Mouse (Mus musculus): ENCODE data around the gene Pip5k1c. TPM values are rescaled to one million over a fixed set of nuclear protein-coding genes. Genes with fewer than 3 reads are reported as not detected.

The Pip5k1c gene
- polyA plus RNA-seq, 1 experiment from 2014 or later = 41.1 TPM

- Histone ChIP-seq H3K27me3 (replicated peaks) (peaks cover 13% of the 10 kb centered on the region), H3K27ac (ENCODE audit: poor library complexity, severe bottlenecking) (no peak overlapping the region), H3K9ac (peak overlapping the region; percentile 89; the same call in 1 of the 2 replicates), H3K36me3 (no peaks in the 10 kb centered on the region), H3K4me1 (replicated peaks) (peaks cover 69% of the 10 kb centered on the region), H3K4me3 (no peak overlapping the region), H3K4me2 (0 out of 2 replicates have a peak overlapping the region, but pooled peaks have one; percentile 87), H3K9me3 (replicated peaks) (no peaks in the 10 kb centered on the region)
- WGBS = 89% methylated on average over 6 of the region's 6 CpGs
- no peak for ATAC-seq (ENCODE audit: insufficient number of reproducible peaks, low FRiP score)
These were observed 2.4 kb downstream of the Pip5k1c start for GRCm38 (mm10) chr10:81295185-81295584.

GRCm38 (mm10) chr10:81297246-81297645 is 4.5 kb downstream of the Pip5k1c start:
- peak overlapping the region; percentile 49 for H3K9ac ChIP-seq
- H3K4me1 ChIP-seq (replicated peaks) = peaks cover 77% of the 10 kb centered on the region
- peak overlapping the region; percentile 11; the same call in 1 of the 2 replicates for H3K4me2 ChIP-seq
- H3K27me3 ChIP-seq (replicated peaks) = no peaks in the 10 kb centered on the region
- H3K36me3 ChIP-seq = no peaks in the 10 kb centered on the region
- H3K9me3 ChIP-seq (replicated peaks) = no peaks in the 10 kb centered on the region
- WGBS = 77% methylated on average over 6 of the region's 6 CpGs
- peak overlapping the region; percentile 70 for H3K27ac ChIP-seq (ENCODE audit: poor library complexity, severe bottlenecking)
- no peak for ATAC-seq (ENCODE audit: insufficient number of reproducible peaks, low FRiP score)
- H3K4me3 ChIP-seq = no peak overlapping the region

GRCm38 (mm10) chr10:81297845-81298244 is 5.1 kb downstream of the Pip5k1c start:
- ATAC-seq (ENCODE audit: insufficient number of reproducible peaks, low FRiP score) = peak; percentile 37; the same call in 1 of the 2 replicates
- Histone ChIP-seq H3K4me2 (peak overlapping the region; percentile 11; the same call in 1 of the 2 replicates), H3K4me1 (replicated peaks) (peaks cover 83% of the 10 kb centered on the region), H3K4me3 (no peak overlapping the region), H3K9ac (peak overlapping the region; percentile 49), H3K36me3 (no peaks in the 10 kb centered on the region), H3K27ac (ENCODE audit: poor library complexity, severe bottlenecking) (peak overlapping the region; percentile 70), H3K27me3 (replicated peaks) (no peaks in the 10 kb centered on the region), H3K9me3 (replicated peaks) (no peaks in the 10 kb centered on the region)
- 34% methylated on average over 10 of the region's 10 CpGs for WGBS

- H3K27ac ChIP-seq (ENCODE audit: poor library complexity, severe bottlenecking) = 0 out of 2 replicates have a peak overlapping the region, but pooled peaks have one; percentile 70
- H3K27me3 ChIP-seq (replicated peaks) = no peaks in the 10 kb centered on the region
- H3K9me3 ChIP-seq (replicated peaks) = no peaks in the 10 kb centered on the region
- peaks cover 88% of the 10 kb centered on the region for H3K4me1 ChIP-seq (replicated peaks)
- no peak for ATAC-seq (ENCODE audit: insufficient number of reproducible peaks, low FRiP score)
- no peak overlapping the region for H3K4me3 ChIP-seq
- no peak overlapping the region for H3K4me2 ChIP-seq
- H3K9ac ChIP-seq = no peak overlapping the region
- no peaks in the 10 kb centered on the region for H3K36me3 ChIP-seq
- 89% methylated on average over 17 of the region's 17 CpGs for WGBS
These were observed 5.8 kb downstream of the Pip5k1c start for GRCm38 (mm10) chr10:81298369-81299100.

GRCm38 (mm10) chr10:81299585-81300351 is 7.0 kb downstream of the Pip5k1c start:
- Histone ChIP-seq H3K9ac (peak overlapping the region; percentile 43), H3K4me3 (no peak overlapping the region), H3K27ac (ENCODE audit: poor library complexity, severe bottlenecking) (peak overlapping the region; percentile 44; the same call in 1 of the 2 replicates), H3K36me3 (no peaks in the 10 kb centered on the region), H3K27me3 (replicated peaks) (no peaks in the 10 kb centered on the region), H3K9me3 (replicated peaks) (no peaks in the 10 kb centered on the region), H3K4me2 (no peak overlapping the region), H3K4me1 (replicated peaks) (peaks cover 86% of the 10 kb centered on the region)
- 79% methylated on average over 14 of the region's 14 CpGs for WGBS
- no peak for ATAC-seq (ENCODE audit: insufficient number of reproducible peaks, low FRiP score)

GRCm38 (mm10) chr10:81300352-81300907 is 7.7 kb downstream of the Pip5k1c start:
- WGBS = 77% methylated on average over 9 of the region's 9 CpGs
- peak overlapping the region; percentile 37 for H3K9ac ChIP-seq
- H3K4me2 ChIP-seq = no peak overlapping the region

GRCm38 (mm10) chr10:81301321-81301720 is 8.6 kb downstream of the Pip5k1c start:
- 81% methylated on average over 9 of the region's 9 CpGs for WGBS

More at GRCm38 (mm10) chr10:81300352-81300907, 7.7 kb downstream of the Pip5k1c start:
- H3K36me3 ChIP-seq = 0 out of 2 replicates have a peak, but pooled peaks cover 2% of the 10 kb centered on the region
- ATAC-seq (ENCODE audit: insufficient number of reproducible peaks, low FRiP score) = no peak
- no peaks in the 10 kb centered on the region for H3K27me3 ChIP-seq (replicated peaks)
- H3K4me3 ChIP-seq = no peak overlapping the region
- H3K4me1 ChIP-seq (replicated peaks) = peaks cover 84% of the 10 kb centered on the region
- H3K9me3 ChIP-seq (replicated peaks) = no peaks in the 10 kb centered on the region
- H3K27ac ChIP-seq (ENCODE audit: poor library complexity, severe bottlenecking) = peak overlapping the region; percentile 11; the same call in 1 of the 2 replicates

GRCm38 (mm10) chr10:81302288-81302687 is 9.5 kb downstream of the Pip5k1c start:
- Histone ChIP-seq H3K27me3 (replicated peaks) (no peaks in the 10 kb centered on the region), H3K27ac (ENCODE audit: poor library complexity, severe bottlenecking) (peak overlapping the region; percentile 65), H3K4me3 (no peak overlapping the region), H3K4me2 (peak overlapping the region; percentile 41), H3K4me1 (replicated peaks) (peaks cover 75% of the 10 kb centered on the region), H3K9me3 (replicated peaks) (no peaks in the 10 kb centered on the region), H3K9ac (peak overlapping the region; percentile 53), H3K36me3 (peaks cover 21% of the 10 kb centered on the region)
- 60% methylated on average over 4 of the region's 4 CpGs for WGBS
- 0 out of 2 replicates have a peak, but pooled peaks have one; percentile 22 for ATAC-seq (ENCODE audit: insufficient number of reproducible peaks, low FRiP score)

More at GRCm38 (mm10) chr10:81301321-81301720, 8.6 kb downstream of the Pip5k1c start:
- H3K27ac ChIP-seq (ENCODE audit: poor library complexity, severe bottlenecking) = no peak overlapping the region
- no peaks in the 10 kb centered on the region for H3K27me3 ChIP-seq (replicated peaks)
- H3K9ac ChIP-seq = peak overlapping the region; percentile 37; the same call in 1 of the 2 replicates
- H3K9me3 ChIP-seq (replicated peaks) = no peaks in the 10 kb centered on the region
- no peak overlapping the region for H3K4me2 ChIP-seq
- H3K4me3 ChIP-seq = no peak overlapping the region
- H3K4me1 ChIP-seq (replicated peaks) = peaks cover 77% of the 10 kb centered on the region
- no peak for ATAC-seq (ENCODE audit: insufficient number of reproducible peaks, low FRiP score)
- H3K36me3 ChIP-seq = peaks cover 11% of the 10 kb centered on the region

GRCm38 (mm10) chr10:81302781-81303218 is 10.0 kb downstream of the Pip5k1c start:
- Histone ChIP-seq H3K4me2 (peak overlapping the region; percentile 41), H3K27me3 (replicated peaks) (no peaks in the 10 kb centered on the region), H3K36me3 (peaks cover 26% of the 10 kb centered on the region), H3K27ac (ENCODE audit: poor library complexity, severe bottlenecking) (peak overlapping the region; percentile 65), H3K4me3 (no peak overlapping the region), H3K9me3 (replicated peaks) (no peaks in the 10 kb centered on the region), H3K9ac (peak overlapping the region; percentile 53), H3K4me1 (replicated peaks) (peaks cover 70% of the 10 kb centered on the region)
- peak; percentile 49 for ATAC-seq (ENCODE audit: insufficient number of reproducible peaks, low FRiP score)
- 19% methylated on average over 14 of the region's 14 CpGs for WGBS

GRCm38 (mm10) chr10:81303258-81303657 is 10.5 kb downstream of the Pip5k1c start:
- ATAC-seq (ENCODE audit: insufficient number of reproducible peaks, low FRiP score) = no peak; the same call in 1 of the 2 replicates

More at GRCm38 (mm10) chr10:81303258-81303657, 10.5 kb downstream of the Pip5k1c start:
- Histone ChIP-seq H3K9ac (peak overlapping the region; percentile 53), H3K36me3 (peaks cover 30% of the 10 kb centered on the region), H3K4me3 (no peak overlapping the region), H3K4me1 (replicated peaks) (peaks cover 66% of the 10 kb centered on the region), H3K4me2 (peak overlapping the region; percentile 41), H3K9me3 (replicated peaks) (no peaks in the 10 kb centered on the region), H3K27ac (ENCODE audit: poor library complexity, severe bottlenecking) (peak overlapping the region; percentile 65), H3K27me3 (replicated peaks) (no peaks in the 10 kb centered on the region)
- 49% methylated on average over 10 of the region's 10 CpGs for WGBS

All from heart, embryonic 12.5 days (tissue).